Mouse (Mus musculus) lung, postnatal 0 days (tissue): ENCODE data around the gene Slc33a1.

Experiments used
- CTCF ChIP-seq: IDR thresholded peaks from 2 replicates; pipeline ENCODE4 v1.5.1; 2016; ENCODE audit warnings: antibody characterized with exemption, mild to moderate bottlenecking
- EP300 ChIP-seq: IDR thresholded peaks from 2 replicates; pipeline ENCODE4 v1.6.1; 2016; ENCODE audit warnings: antibody characterized with exemption, mild to moderate bottlenecking, control low read depth

- no peak for TF ChIP-seq CTCF
- TF ChIP-seq EP300, result no peak
These were observed 59.3 kb downstream of the Slc33a1 start for GRCm38 (mm10) chr3:63905241-63905640.
